Mouse (Mus musculus): ENCODE results near the gene Vmn1r126. TPM values are rescaled to one million over a fixed set of nuclear protein-coding genes. Genes with fewer than 3 reads are reported as not detected.
"Not testable (repeated sequence)": the region's sequence is repeated elsewhere in the genome, so short reads cannot be mapped to it uniquely, and the experiment has no call there.

Vmn1r126 gene
- not detected in 2 replicates for total RNA-seq (2015)
- not detected in 2 replicates for total RNA-seq (2017)

- ATAC-seq (replicated peaks; ENCODE audit: poor library complexity), result not testable (repeated sequence)
Measured at GRCm38 (mm10) chr7:21301367-21301766, at the start of gene Vmn1r126. Gene Vmn1r126 (minus strand): TSS chr7:21301467.

DNA sequence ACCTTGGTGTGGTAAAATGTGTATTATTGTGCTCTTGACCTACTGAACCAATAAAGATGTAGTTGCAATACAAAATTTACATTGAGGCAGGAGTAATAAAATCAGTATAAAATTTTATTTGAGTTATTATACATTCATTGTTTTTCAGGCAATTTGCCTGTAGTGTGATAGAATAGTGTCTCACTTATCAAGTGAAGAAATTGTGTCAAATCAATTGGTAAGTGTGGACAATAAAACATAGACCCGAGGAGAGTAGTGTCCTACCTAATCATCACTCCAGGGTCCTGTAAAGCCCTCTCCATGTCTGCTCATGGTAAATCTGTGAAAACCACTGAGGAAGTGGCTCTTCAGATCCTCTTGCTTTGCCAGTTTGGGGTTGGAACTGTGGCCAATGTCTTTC lies 47.8 kb upstream of the Vmn1r126 start, which contains the start of gene Vmn1r128:
Gene Vmn1r128 (plus strand): TSS at position 301 of the 400 bp plus-strand sequence.
- ATAC-seq (replicated peaks; ENCODE audit: poor library complexity), result not testable (repeated sequence)

GRCm38 (mm10) chr7:21319761-21320160 lies 18.5 kb upstream of the Vmn1r126 start, which contains the start of gene Vmn1r127:
Gene Vmn1r127 (minus strand): TSS chr7:21319861.
- ATAC-seq (replicated peaks; ENCODE audit: poor library complexity), result not testable (repeated sequence)

DNA sequence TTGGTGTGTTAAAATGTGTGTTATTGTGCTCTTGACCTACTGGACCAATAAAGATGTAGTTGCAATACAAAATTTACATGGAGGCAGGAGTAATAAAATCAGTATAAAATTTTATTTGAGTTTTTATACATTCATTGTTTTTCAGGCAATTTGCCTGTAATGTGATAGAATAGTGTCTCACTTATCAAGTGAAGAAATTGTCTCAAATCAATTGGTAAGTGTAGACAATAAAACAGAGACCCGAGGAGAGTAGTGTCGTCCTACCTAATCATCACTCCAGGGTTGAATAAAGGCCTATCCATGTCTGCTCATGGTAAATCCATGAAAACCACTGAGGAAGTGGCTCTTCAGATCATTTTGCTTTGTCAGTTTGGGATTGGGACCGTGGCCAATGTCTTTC lies 29.4 kb downstream of the Vmn1r126 start, which contains the start of gene Vmn1r125:
Gene Vmn1r125 (plus strand): TSS at position 301 of the 400 bp plus-strand sequence.
- ATAC-seq (replicated peaks; ENCODE audit: poor library complexity), result not testable (repeated sequence)

- ATAC-seq (replicated peaks; ENCODE audit: poor library complexity), result not testable (repeated sequence)
Measured at GRCm38 (mm10) chr7:21260517-21260916, 40.8 kb downstream of the Vmn1r126 start, which contains the start of gene Vmn1r124. Gene Vmn1r124 (minus strand): TSS chr7:21260617.

Other genes starting within 250 kb of the Vmn1r126 start
- not detected in 2 replicates for gene Vmn1r120, start 247.7 kb downstream of the Vmn1r126 start, total RNA-seq (2015)
- gene Vmn1r120, start 247.7 kb downstream of the Vmn1r126 start, total RNA-seq (2017), result not detected in 2 replicates
- not detected in 2 replicates for gene Vmn1r121, start 203.0 kb downstream of the Vmn1r126 start, total RNA-seq (2015)
- not detected in 2 replicates for gene Vmn1r121, start 203.0 kb downstream of the Vmn1r126 start, total RNA-seq (2017)
- gene Vmn1r122, start 167.3 kb downstream of the Vmn1r126 start, total RNA-seq (2015), result not detected in 2 replicates
- gene Vmn1r122, start 167.3 kb downstream of the Vmn1r126 start, total RNA-seq (2017), result not detected in 2 replicates
- not detected in 2 replicates for gene Vmn1r123, start 139.3 kb downstream of the Vmn1r126 start, total RNA-seq (2015)
- not detected in 2 replicates for gene Vmn1r123, start 139.3 kb downstream of the Vmn1r126 start, total RNA-seq (2017)
- gene Gm5157, start 111.0 kb downstream of the Vmn1r126 start, total RNA-seq (2015), result not detected in 2 replicates
- gene Gm5157, start 111.0 kb downstream of the Vmn1r126 start, total RNA-seq (2017), result not detected in 2 replicates
- not detected in 2 replicates for gene Vmn1r124, start 40.9 kb downstream of the Vmn1r126 start, total RNA-seq (2015)
- gene Vmn1r124, start 40.9 kb downstream of the Vmn1r126 start, total RNA-seq (2017), result not detected in 2 replicates
- gene Vmn1r125, start 29.3 kb downstream of the Vmn1r126 start, total RNA-seq (2015), result not detected in 2 replicates
- not detected in 2 replicates for gene Vmn1r125, start 29.3 kb downstream of the Vmn1r126 start, total RNA-seq (2017)
- not detected in 2 replicates for gene Vmn1r127, start 18.4 kb upstream of the Vmn1r126 start, total RNA-seq (2015)
- gene Vmn1r127, start 18.4 kb upstream of the Vmn1r126 start, total RNA-seq (2017), result not detected in 2 replicates
- not detected in 2 replicates for gene Vmn1r128, start 47.9 kb upstream of the Vmn1r126 start, total RNA-seq (2015)
- gene Vmn1r128, start 47.9 kb upstream of the Vmn1r126 start, total RNA-seq (2017), result not detected in 2 replicates
- gene Vmn1r129, start 59.8 kb upstream of the Vmn1r126 start, total RNA-seq (2015), result not detected in 2 replicates
- gene Vmn1r129, start 59.8 kb upstream of the Vmn1r126 start, total RNA-seq (2017), result not detected in 2 replicates
- gene Gm6882, start 131.3 kb upstream of the Vmn1r126 start, total RNA-seq (2015), result not detected in 2 replicates
- gene Gm6882, start 131.3 kb upstream of the Vmn1r126 start, total RNA-seq (2017), result not detected in 2 replicates
- not detected in 2 replicates for gene Vmn1r130, start 210.3 kb upstream of the Vmn1r126 start, total RNA-seq (2015)
- gene Vmn1r130, start 210.3 kb upstream of the Vmn1r126 start, total RNA-seq (2017), result not detected in 2 replicates
- gene Vmn1r131, start 244.6 kb upstream of the Vmn1r126 start, total RNA-seq (2015), result not detected in 2 replicates
- gene Vmn1r131, start 244.6 kb upstream of the Vmn1r126 start, total RNA-seq (2017), result not detected in 2 replicates

Measured in megakaryocyte progenitor cell, adult 5-6 weeks (primary cell).